ENCODE assay signal across 23 mouse cellular contexts in the genomic region with DNA sequence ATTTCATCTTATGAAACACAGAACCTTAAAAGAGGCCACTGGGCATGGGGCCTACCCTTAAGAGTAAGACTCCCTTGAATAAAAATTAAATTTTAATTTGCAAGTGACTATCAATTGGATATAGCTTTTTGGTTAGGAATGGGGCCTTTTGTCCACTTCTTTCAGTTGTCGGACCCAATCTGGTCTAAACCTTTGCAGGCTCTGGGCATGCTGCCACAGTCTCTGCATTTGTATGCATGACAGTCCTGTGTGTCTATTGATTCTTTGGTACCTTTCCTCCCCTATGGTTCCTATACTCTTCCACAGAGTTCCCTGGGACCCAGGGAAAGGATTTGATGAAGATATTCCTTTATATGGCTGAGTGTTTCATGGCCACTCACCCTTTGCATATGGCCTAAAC. TPM values are rescaled to one million over a fixed set of nuclear protein-coding genes. Genes with fewer than 3 reads are reported as not detected.
DNase-seq lines count a peak whose midpoint lies in the region; ATAC-seq and TF ChIP-seq lines count a peak whose summit lies in the region.
"Had no signal": no experiment of that assay in that cellular context is flagged by ENCODE, and none has a peak within 500 bp of the region (broad histone marks: within the 10 kb centered on the region; RNA-seq: fewer than 3 reads in every experiment).

No protein-coding gene starts in this region.

- H3K9me3 ChIP-seq in forebrain, embryonic 14.5 days (replicated peaks; ENCODE audit: control insufficient read depth, low read length), result no peaks in the 10 kb centered on the region
- H3K9me3 ChIP-seq in forebrain, postnatal 0 days (ENCODE audit: low read length), result no peaks in the 10 kb centered on the region
- H3K9me3 ChIP-seq: embryonic facial prominence, embryonic 12.5 days; embryonic facial prominence, embryonic 15.5 days; heart, embryonic 10.5 days; heart, embryonic 13.5 days; hindbrain, embryonic 12.5 days; hindbrain, embryonic 15.5 days; intestine, embryonic 15.5 days had no signal

- no peak overlapping the region for H3K9ac ChIP-seq in forebrain, embryonic 14.5 days (ENCODE audit: low read length)
- H3K9ac ChIP-seq in forebrain, postnatal 0 days, result no peak overlapping the region
- H3K9ac ChIP-seq: embryonic facial prominence, embryonic 12.5 days; embryonic facial prominence, embryonic 15.5 days; heart, embryonic 13.5 days; hindbrain, embryonic 12.5 days; hindbrain, embryonic 15.5 days; intestine, embryonic 15.5 days had no signal

- 21% methylated on average over 1 of the region's 1 CpGs for WGBS in forebrain, embryonic 14.5 days
- 33% methylated on average over 1 of the region's 1 CpGs for WGBS in forebrain, postnatal 0 days

- H3K4me2 ChIP-seq in forebrain, embryonic 14.5 days (ENCODE audit: low read length), result no peak overlapping the region
- no peak overlapping the region for H3K4me2 ChIP-seq in forebrain, postnatal 0 days (ENCODE audit: low read depth)
- H3K4me2 ChIP-seq: embryonic facial prominence, embryonic 12.5 days; embryonic facial prominence, embryonic 15.5 days; heart, embryonic 13.5 days; hindbrain, embryonic 12.5 days; hindbrain, embryonic 15.5 days; intestine, embryonic 15.5 days had no signal

- ATAC-seq in forebrain, embryonic 14.5 days, result 0 out of 2 replicates have a peak, but pooled peaks have one; percentile 32
- no peak for ATAC-seq in forebrain, postnatal 0 days
- ATAC-seq: CD4-positive, CD25-positive, alpha-beta regulatory T cell, adult 4 months; intestine, embryonic 15.5 days had no signal

- H3K4me1 ChIP-seq in forebrain, embryonic 14.5 days (ENCODE audit: control insufficient read depth, insufficient read depth, low read length), result peaks cover 4% of the 10 kb centered on the region; the same call in 1 of the 2 replicates
- no peaks in the 10 kb centered on the region for H3K4me1 ChIP-seq in forebrain, postnatal 0 days (ENCODE audit: insufficient read depth)
- H3K4me1 ChIP-seq: embryonic facial prominence, embryonic 12.5 days; embryonic facial prominence, embryonic 15.5 days; heart, embryonic 10.5 days; heart, embryonic 13.5 days; hindbrain, embryonic 12.5 days; hindbrain, embryonic 15.5 days; intestine, embryonic 15.5 days had no signal

- intact Hi-C loops in left cerebral cortex, postnatal 4 days (cut with DNase I), result no loop called here

- H3K36me3 ChIP-seq in forebrain, embryonic 14.5 days (ENCODE audit: control insufficient read depth, insufficient read depth, low read length), result no peaks in the 10 kb centered on the region
- no peaks in the 10 kb centered on the region for H3K36me3 ChIP-seq in forebrain, postnatal 0 days (ENCODE audit: insufficient read depth)
- H3K36me3 ChIP-seq: embryonic facial prominence, embryonic 12.5 days; embryonic facial prominence, embryonic 15.5 days; heart, embryonic 10.5 days; heart, embryonic 13.5 days; hindbrain, embryonic 12.5 days; hindbrain, embryonic 15.5 days; intestine, embryonic 15.5 days had no signal

- TF ChIP-seq CTCF in forebrain, postnatal 0 days (IDR thresholded peaks at IDR 0.05; ENCODE audit: low read depth), result no peak
- TF ChIP-seq CTCF in brain, embryonic 14.5 days (IDR thresholded peaks at IDR 0.05; ENCODE audit: borderline replicate concordance, extremely low read depth, insufficient read depth, insufficient read length), result no peak

- no peak overlapping the region for H3K27ac ChIP-seq in forebrain, embryonic 14.5 days (ENCODE audit: low read depth, low read length)
- no peak overlapping the region for H3K27ac ChIP-seq in forebrain, postnatal 0 days (ENCODE audit: low read depth, low read length)
- H3K27ac ChIP-seq: embryonic facial prominence, embryonic 12.5 days; embryonic facial prominence, embryonic 15.5 days; heart, adult 2 months; heart, embryonic 10.5 days; heart, embryonic 13.5 days; hindbrain, embryonic 12.5 days; hindbrain, embryonic 15.5 days; intestine, embryonic 15.5 days had no signal

- peak; percentile 60 for DNase-seq in forebrain, embryonic 14.5 days (ENCODE audit: low spot score)
- no peak for DNase-seq in forebrain, postnatal 0 days
- peak; percentile 33 for DNase-seq in left cerebral cortex, postnatal 4 days
- no peak for DNase-seq in left cerebral cortex, adult 11 months (ENCODE audit: low spot score)
- DNase-seq in brain, embryonic 14.5 days (ENCODE audit: low read depth), result peak; percentile 79
- no peak for DNase-seq in gastrocnemius, postnatal 4 days (ENCODE audit: low spot score in 2 of 2)
- DNase-seq: adrenal gland, adult 2 months; adrenal gland, postnatal 14 days; cerebellum, adult 11-12 months; cerebellum, adult 8-10 months; cerebellum, postnatal 14 days; gastrocnemius, postnatal 25 days; heart, adult 2 months; heart, postnatal 14 days; heart, postnatal 4 days had no signal

- TF ChIP-seq POLR2A in brain, embryonic 14.5 days (IDR thresholded peaks at IDR 0.05; ENCODE audit: borderline replicate concordance, extremely low read depth, insufficient read depth, insufficient read length, poor library complexity, severe bottlenecking), result no peak

- no peaks in the 10 kb centered on the region for H3K27me3 ChIP-seq in forebrain, embryonic 14.5 days (replicated peaks; ENCODE audit: control insufficient read depth, insufficient read depth, low read length)
- no peaks in the 10 kb centered on the region for H3K27me3 ChIP-seq in forebrain, postnatal 0 days (ENCODE audit: insufficient read depth, low read length)
- H3K27me3 ChIP-seq: embryonic facial prominence, embryonic 12.5 days; embryonic facial prominence, embryonic 15.5 days; heart, embryonic 13.5 days; hindbrain, embryonic 12.5 days; hindbrain, embryonic 15.5 days; intestine, embryonic 15.5 days had no signal

- no peak overlapping the region for H3K4me3 ChIP-seq in forebrain, embryonic 14.5 days (ENCODE audit: low read depth, low read length)
- no peak overlapping the region for H3K4me3 ChIP-seq in forebrain, postnatal 0 days (ENCODE audit: low read depth, low read length)
- H3K4me3 ChIP-seq: embryonic facial prominence, embryonic 12.5 days; embryonic facial prominence, embryonic 15.5 days; heart, adult 2 months; heart, embryonic 10.5 days; heart, embryonic 13.5 days; hindbrain, embryonic 12.5 days; hindbrain, embryonic 15.5 days; intestine, embryonic 15.5 days had no signal

RNA-seq across cellular contexts. Expression of gene Snx19, which starts 26.1 kb away (rescaled TPM):
- 16.3 and 19.5 TPM in 2 replicates for polyA plus RNA-seq in forebrain, embryonic 14.5 days (2014; fragmentation: Nextera tagmentation; extraction: Ambion mirVana)
- total RNA-seq in forebrain, postnatal 0 days (2014; rRNA removed), result 25.2 and 30.6 TPM in 2 replicates
- 12.7 and 16.7 TPM in 2 replicates for polyA plus RNA-seq in forebrain, postnatal 0 days (2015; fragmentation: Nextera tagmentation; extraction: Ambion mirVana)
- 10 to 100 TPM; 28.6 to 31.6 TPM for total RNA-seq in left cerebral cortex, postnatal 4 days (2021)
- 18.9 and 24.2 TPM in 2 replicates for polyA plus RNA-seq in brain, embryonic 14.5 days (2012; rRNA removed)
- total RNA-seq in gastrocnemius, postnatal 4 days (2021), result 10 to 100 TPM; 20.4 TPM

Comparison
In these comparisons a context has a peak if more than half of its experiments do, and no peak if none do; other contexts are left out.
1. DNase-seq: peak in forebrain, embryonic 14.5 days (single experiment), left cerebral cortex, postnatal 4 days (single experiment) and brain, embryonic 14.5 days (single experiment); none in forebrain, postnatal 0 days (single experiment), left cerebral cortex, adult 11 months (single experiment) and gastrocnemius, postnatal 4 days (0 of 2).